Mouse (Mus musculus): ENCODE results near the gene Asb11. TPM values are rescaled to one million over a fixed set of nuclear protein-coding genes. Genes with fewer than 3 reads are reported as not detected.

Asb11 gene
- not detected in 2 replicates for polyA plus RNA-seq (2011; ENCODE audit: insufficient read depth, insufficient read length, low read depth, missing spikeins)

DNA sequence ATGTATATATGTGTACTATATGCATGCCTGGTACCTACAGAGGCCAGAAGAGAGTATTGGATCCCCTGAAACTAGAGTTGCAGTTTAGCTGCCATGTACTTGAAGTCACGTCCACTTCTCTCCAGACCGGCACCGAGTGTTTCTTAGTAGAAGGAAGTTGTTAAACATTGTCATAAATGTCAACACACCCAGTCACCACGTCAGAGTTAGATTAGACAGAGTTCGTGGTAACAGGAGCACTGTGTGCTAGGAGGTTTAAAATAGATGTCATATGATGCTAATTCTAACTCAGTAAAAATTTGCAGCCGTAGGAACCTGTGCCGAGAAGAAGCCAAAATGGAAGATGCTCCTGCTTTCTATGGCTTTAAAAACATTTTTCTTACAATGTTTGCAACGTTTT, at the start of gene Asb11:
Gene Asb11, plus strand, starts transcription at position 286 of the 400 bp plus-strand sequence.
- Histone ChIP-seq H3K9me3 (replicated peaks; ENCODE audit: control insufficient read depth, insufficient read depth, low read length, poor library complexity, severe bottlenecking) (no peaks in the 10 kb centered on the region), H3K36me3 (ENCODE audit: control insufficient read depth, insufficient read depth, low read length, poor library complexity, severe bottlenecking) (0 out of 2 replicates have a peak, but pooled peaks cover 2% of the 10 kb centered on the region), H3K9ac (ENCODE audit: low read depth, poor library complexity, severe bottlenecking) (no peak within 1 kb of the TSS), H3K4me1 (ENCODE audit: control insufficient read depth, insufficient read depth, low read length) (no peaks in the 10 kb centered on the region), H3K27ac (ENCODE audit: insufficient read depth, low read length) (no peak within 1 kb of the TSS), H3K27me3 (ENCODE audit: control insufficient read depth, insufficient read depth, low read length, poor library complexity, severe bottlenecking) (no peaks in the 10 kb centered on the region), H3K4me3 (ENCODE audit: low read depth, low read length) (no peak within 1 kb of the TSS)
- TF ChIP-seq CTCF (IDR thresholded peaks at IDR 0.05; ENCODE audit: low read depth, low read length) = no peak

DNA sequence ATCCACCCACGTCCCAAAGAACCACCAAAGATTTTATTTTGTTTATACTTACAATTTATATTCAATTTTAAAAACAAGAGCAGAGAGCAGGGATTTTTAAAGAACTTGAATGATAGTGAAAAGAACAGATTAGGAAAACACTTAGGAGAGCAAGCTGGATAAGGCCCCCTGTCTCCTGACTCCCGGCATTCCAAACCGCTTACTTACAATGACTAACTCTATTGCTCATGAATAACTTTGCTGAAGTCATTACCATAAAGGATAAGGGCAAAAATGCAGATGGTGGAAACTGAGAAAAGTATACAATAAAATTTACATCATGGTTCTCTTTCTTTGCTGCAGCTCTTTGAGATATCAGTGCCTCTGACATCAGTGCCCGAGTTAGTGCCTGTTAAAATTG, 42.7 kb upstream of the Asb11 start:
- H3K27ac ChIP-seq (ENCODE audit: insufficient read depth, low read length) = no peak overlapping the region
- H3K9ac ChIP-seq (ENCODE audit: low read depth, poor library complexity, severe bottlenecking) = no peak overlapping the region
- H3K4me3 ChIP-seq (ENCODE audit: low read depth, low read length) = no peak overlapping the region
- H3K4me1 ChIP-seq (ENCODE audit: control insufficient read depth, insufficient read depth, low read length) = no peaks in the 10 kb centered on the region
- no peaks in the 10 kb centered on the region for H3K9me3 ChIP-seq (replicated peaks; ENCODE audit: control insufficient read depth, insufficient read depth, low read length, poor library complexity, severe bottlenecking)
- TF ChIP-seq EP300 (IDR thresholded peaks at IDR 0.05; ENCODE audit: insufficient read depth, low read depth, low read length) (no peak), POLR2A (IDR thresholded peaks at IDR 0.05; ENCODE audit: insufficient read depth, low read length) (no peak), CTCF (IDR thresholded peaks at IDR 0.05; ENCODE audit: low read depth, low read length) (no peak)
- no peaks in the 10 kb centered on the region for H3K36me3 ChIP-seq (ENCODE audit: control insufficient read depth, insufficient read depth, low read length, poor library complexity, severe bottlenecking)
- no peaks in the 10 kb centered on the region for H3K27me3 ChIP-seq (ENCODE audit: control insufficient read depth, insufficient read depth, low read length, poor library complexity, severe bottlenecking)

DNA sequence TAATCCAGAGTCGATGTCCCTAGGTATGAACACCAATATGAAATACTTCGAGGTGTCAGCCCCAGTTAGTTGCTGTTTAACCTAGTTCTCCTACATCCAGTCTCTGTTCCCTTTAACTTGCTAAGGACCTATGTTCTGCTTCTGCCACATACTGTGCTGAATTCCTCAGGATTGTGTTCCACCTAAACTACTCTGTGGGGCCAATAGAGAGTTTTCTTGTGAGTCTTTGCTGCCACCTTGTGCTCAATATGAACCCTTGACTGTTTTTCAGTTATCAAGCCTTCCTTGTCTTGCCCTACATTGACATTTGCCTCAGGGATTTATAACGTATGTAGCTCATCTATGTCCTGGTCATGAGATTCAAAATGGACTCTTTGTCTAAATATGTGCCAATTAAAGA, 38.3 kb upstream of the Asb11 start:
- Histone ChIP-seq H3K4me3 (ENCODE audit: low read depth, low read length) (no peak overlapping the region), H3K36me3 (ENCODE audit: control insufficient read depth, insufficient read depth, low read length, poor library complexity, severe bottlenecking) (no peaks in the 10 kb centered on the region), H3K4me1 (ENCODE audit: control insufficient read depth, insufficient read depth, low read length) (no peaks in the 10 kb centered on the region), H3K27ac (ENCODE audit: insufficient read depth, low read length) (no peak overlapping the region), H3K27me3 (ENCODE audit: control insufficient read depth, insufficient read depth, low read length, poor library complexity, severe bottlenecking) (no peaks in the 10 kb centered on the region), H3K9ac (ENCODE audit: low read depth, poor library complexity, severe bottlenecking) (no peak overlapping the region), H3K9me3 (replicated peaks; ENCODE audit: control insufficient read depth, insufficient read depth, low read length, poor library complexity, severe bottlenecking) (no peaks in the 10 kb centered on the region)
- TF ChIP-seq CTCF (IDR thresholded peaks at IDR 0.05; ENCODE audit: low read depth, low read length) (no peak), EP300 (IDR thresholded peaks at IDR 0.05; ENCODE audit: insufficient read depth, low read depth, low read length) (no peak), POLR2A (IDR thresholded peaks at IDR 0.05; ENCODE audit: insufficient read depth, low read length) (no peak)

DNA sequence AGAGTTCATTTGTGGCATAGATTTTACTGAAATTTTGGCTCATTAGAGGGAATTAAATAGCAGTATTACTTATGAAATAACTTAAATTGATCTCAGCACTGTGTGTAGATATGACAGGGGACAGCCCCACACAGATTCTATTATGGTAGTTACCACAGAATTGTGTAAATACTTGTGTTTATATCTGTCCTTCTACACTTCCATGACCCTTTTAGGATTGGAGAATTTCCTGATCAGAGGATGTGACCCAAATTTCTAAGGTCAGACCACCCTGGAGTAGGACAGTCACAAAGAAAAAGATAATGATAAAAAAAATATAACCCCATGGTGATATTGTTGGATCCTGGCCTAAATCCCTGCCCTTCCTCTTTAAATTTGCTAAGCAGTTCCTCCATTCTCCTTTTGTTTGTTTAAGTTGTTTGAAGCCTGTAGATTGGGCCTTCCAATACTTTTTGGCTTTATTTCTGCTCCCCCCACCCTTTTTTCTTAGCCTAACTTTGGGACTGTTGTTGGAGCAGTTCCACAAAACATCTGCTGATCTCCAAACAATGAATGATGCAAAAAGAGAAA, 31.6 kb upstream of the Asb11 start:
- H3K27me3 ChIP-seq (ENCODE audit: control insufficient read depth, insufficient read depth, low read length, poor library complexity, severe bottlenecking) = no peaks in the 10 kb centered on the region
- H3K9ac ChIP-seq (ENCODE audit: low read depth, poor library complexity, severe bottlenecking) = no peak overlapping the region
- no peak overlapping the region for H3K27ac ChIP-seq (ENCODE audit: insufficient read depth, low read length)
- H3K4me3 ChIP-seq (ENCODE audit: low read depth, low read length) = no peak overlapping the region
- H3K9me3 ChIP-seq (replicated peaks; ENCODE audit: control insufficient read depth, insufficient read depth, low read length, poor library complexity, severe bottlenecking) = no peaks in the 10 kb centered on the region
- H3K4me1 ChIP-seq (ENCODE audit: control insufficient read depth, insufficient read depth, low read length) = no peaks in the 10 kb centered on the region
- no peaks in the 10 kb centered on the region for H3K36me3 ChIP-seq (ENCODE audit: control insufficient read depth, insufficient read depth, low read length, poor library complexity, severe bottlenecking)
- TF ChIP-seq POLR2A (IDR thresholded peaks at IDR 0.05; ENCODE audit: insufficient read depth, low read length) (no peak), CTCF (IDR thresholded peaks at IDR 0.05; ENCODE audit: low read depth, low read length) (no peak), EP300 (IDR thresholded peaks at IDR 0.05; ENCODE audit: insufficient read depth, low read depth, low read length) (no peak)

DNA sequence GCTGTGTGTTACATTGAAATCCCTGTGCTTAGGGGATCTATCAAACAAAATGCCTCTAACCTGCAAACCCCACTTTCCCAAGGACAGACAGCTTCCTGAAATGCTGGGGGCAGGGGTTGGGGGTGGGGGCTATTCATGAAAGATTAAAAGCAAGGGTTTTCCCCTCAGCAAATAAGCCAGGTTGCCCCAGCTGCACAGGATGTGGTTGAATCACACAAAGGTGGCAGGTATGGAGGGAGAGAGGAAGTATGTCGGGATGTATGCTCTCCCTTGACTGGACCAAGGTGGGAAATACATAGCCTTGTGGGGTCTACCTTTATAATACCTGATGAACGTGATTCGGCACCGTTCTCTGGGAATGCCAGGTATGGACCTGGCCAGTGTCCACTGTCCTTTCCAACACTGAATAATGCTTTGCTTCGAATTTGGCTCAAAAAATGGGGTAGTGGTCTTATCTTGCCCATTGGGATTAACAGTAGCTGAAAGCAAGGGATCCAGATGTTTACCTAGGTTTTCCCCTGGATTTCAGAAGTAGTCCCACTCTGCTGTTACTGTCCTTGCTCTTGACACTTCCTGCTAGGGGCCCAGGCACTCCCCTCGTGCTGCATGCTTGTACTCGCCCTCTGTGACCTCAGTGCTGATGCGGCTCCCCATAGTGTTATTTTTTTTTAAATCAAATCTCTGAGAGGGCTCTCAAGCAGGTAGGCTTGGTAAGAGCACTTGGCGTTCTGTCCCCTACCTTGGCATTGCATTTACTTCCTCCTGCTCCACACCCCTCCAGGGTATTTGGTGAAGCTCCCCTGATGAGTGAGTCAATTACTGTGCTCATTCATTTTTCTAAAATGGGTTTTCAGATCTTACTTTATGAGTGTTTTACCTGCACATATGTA, 30.4 kb upstream of the Asb11 start:
- Histone ChIP-seq H3K27ac (ENCODE audit: insufficient read depth, low read length) (no peak overlapping the region), H3K9me3 (replicated peaks; ENCODE audit: control insufficient read depth, insufficient read depth, low read length, poor library complexity, severe bottlenecking) (no peaks in the 10 kb centered on the region), H3K36me3 (ENCODE audit: control insufficient read depth, insufficient read depth, low read length, poor library complexity, severe bottlenecking) (no peaks in the 10 kb centered on the region), H3K27me3 (ENCODE audit: control insufficient read depth, insufficient read depth, low read length, poor library complexity, severe bottlenecking) (no peaks in the 10 kb centered on the region), H3K4me3 (ENCODE audit: low read depth, low read length) (no peak overlapping the region), H3K4me1 (ENCODE audit: control insufficient read depth, insufficient read depth, low read length) (no peaks in the 10 kb centered on the region), H3K9ac (ENCODE audit: low read depth, poor library complexity, severe bottlenecking) (no peak overlapping the region)
- TF ChIP-seq EP300 (IDR thresholded peaks at IDR 0.05; ENCODE audit: insufficient read depth, low read depth, low read length) = no peak
- no peak for TF ChIP-seq POLR2A (IDR thresholded peaks at IDR 0.05; ENCODE audit: insufficient read depth, low read length)
- no peak for TF ChIP-seq CTCF (IDR thresholded peaks at IDR 0.05; ENCODE audit: low read depth, low read length)

DNA sequence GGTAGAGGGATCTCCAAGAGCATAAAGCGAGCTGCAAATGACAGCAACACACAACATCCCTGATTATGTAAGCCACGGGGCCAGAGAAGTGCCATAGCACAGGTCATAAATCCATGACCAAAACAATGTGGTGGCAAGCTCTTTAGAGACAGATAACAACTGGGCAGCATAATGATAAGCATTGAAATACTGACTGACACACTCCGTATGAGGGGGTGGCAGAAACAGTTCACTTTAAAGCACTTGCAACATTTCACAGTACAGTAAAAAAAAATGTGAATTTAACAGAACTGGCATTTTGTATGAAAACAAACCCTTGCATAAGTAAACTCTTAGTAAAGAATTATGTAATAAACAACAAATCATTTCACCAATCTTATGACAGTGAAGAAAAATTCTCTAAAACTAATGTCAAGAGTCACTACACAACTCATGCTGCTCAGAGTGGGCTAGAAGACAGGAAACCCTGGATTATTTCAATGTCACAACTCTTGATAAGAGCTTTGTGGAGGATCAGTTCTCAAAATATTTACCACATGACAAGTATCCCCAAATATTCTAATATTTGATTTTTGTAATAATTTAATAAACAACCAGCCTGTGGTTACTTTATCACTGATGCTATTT, 28.4 kb upstream of the Asb11 start:
- Histone ChIP-seq H3K4me3 (ENCODE audit: low read depth, low read length) (no peak overlapping the region), H3K36me3 (ENCODE audit: control insufficient read depth, insufficient read depth, low read length, poor library complexity, severe bottlenecking) (no peaks in the 10 kb centered on the region), H3K27ac (ENCODE audit: insufficient read depth, low read length) (no peak overlapping the region), H3K9me3 (replicated peaks; ENCODE audit: control insufficient read depth, insufficient read depth, low read length, poor library complexity, severe bottlenecking) (no peaks in the 10 kb centered on the region), H3K4me1 (ENCODE audit: control insufficient read depth, insufficient read depth, low read length) (no peaks in the 10 kb centered on the region), H3K27me3 (ENCODE audit: control insufficient read depth, insufficient read depth, low read length, poor library complexity, severe bottlenecking) (no peaks in the 10 kb centered on the region), H3K9ac (ENCODE audit: low read depth, poor library complexity, severe bottlenecking) (no peak overlapping the region)
- no peak for TF ChIP-seq EP300 (IDR thresholded peaks at IDR 0.05; ENCODE audit: insufficient read depth, low read depth, low read length)
- no peak for TF ChIP-seq POLR2A (IDR thresholded peaks at IDR 0.05; ENCODE audit: insufficient read depth, low read length)
- TF ChIP-seq CTCF (IDR thresholded peaks at IDR 0.05; ENCODE audit: low read depth, low read length) = no peak
